Mouse (Mus musculus) urinary bladder, postnatal 36 days (tissue): ENCODE results near the gene Srgap2.
"Not testable (repeated sequence)": the region's sequence is repeated elsewhere in the genome, so short reads cannot be mapped to it uniquely, and the experiment has no call there.

Experiments
- DNase-seq, 2 experiments: peaks; one replicate each; pipeline ENCODE4 v3.0.0; 2022; ENCODE audit warnings: low spot score in 2 of 2, mixed read lengths in 1 of 2

The Srgap2 gene

DNA sequence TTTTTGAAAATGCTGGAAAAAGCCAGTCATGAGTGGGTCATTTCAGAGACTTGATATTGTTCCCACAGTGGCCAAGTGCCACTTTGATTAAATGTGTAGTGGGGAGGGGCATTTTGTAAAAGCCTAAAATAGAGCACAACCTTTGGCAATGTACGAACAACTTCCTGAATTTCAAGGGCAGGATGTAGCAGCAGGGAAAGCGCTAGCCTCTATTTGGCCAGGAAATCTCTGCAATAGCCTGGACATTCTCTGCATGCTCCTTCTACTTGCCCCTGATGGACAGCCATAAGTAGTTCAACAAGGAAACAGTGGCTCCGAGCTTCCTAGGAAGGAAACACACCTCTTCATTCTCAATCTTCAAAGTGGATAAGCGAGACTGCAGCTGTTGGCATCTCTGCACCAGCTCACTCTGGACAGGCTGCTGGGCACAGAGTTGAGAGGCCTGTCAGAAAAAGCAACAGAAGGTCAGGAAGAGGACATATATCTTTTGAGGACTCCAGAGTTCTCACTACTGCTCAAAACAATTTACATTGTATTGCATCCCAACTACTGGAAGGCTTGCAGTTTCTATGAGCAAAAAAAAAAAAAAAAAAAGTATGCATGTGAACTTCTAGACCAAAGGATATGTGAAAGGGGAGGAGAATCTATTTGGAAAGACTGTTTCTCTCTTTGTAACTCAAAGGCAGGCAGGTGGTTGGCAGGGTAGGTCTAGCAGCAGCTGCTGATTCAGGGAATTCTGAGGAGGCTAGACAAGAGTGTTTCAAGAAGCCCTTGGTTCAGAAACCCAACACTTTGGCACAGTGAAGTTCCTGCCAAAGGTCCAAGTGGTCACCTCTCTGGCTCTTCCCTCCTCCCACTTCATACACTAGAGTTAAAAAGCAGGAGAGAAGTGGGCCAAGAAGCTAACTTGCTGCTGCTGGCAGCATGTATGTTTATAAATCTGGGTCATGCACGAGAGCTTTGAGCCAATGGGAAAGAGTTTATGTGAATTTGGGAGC, 181.4 kb downstream of the Srgap2 start:
- no peak for DNase-seq

DNA sequence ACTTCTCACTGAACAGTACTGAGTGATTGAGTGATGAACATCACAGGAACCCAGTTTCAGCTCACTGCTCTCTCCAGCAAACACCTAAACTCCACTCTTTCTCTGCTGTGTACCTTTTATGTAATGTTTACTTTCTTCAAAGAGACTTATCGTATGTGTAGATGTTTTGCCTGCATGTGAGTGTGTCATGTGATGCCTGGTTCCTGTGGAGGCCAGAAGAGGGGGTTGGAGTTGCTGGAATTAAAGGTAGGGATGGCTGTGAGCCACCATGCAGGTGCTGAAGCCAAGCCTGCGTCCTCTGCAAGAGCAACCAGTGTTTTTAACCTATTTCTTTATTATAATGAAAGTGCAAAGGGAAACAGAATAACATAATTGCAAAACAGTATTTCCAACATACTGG, 182.5 kb downstream of the Srgap2 start:
- no peak for DNase-seq

DNA sequence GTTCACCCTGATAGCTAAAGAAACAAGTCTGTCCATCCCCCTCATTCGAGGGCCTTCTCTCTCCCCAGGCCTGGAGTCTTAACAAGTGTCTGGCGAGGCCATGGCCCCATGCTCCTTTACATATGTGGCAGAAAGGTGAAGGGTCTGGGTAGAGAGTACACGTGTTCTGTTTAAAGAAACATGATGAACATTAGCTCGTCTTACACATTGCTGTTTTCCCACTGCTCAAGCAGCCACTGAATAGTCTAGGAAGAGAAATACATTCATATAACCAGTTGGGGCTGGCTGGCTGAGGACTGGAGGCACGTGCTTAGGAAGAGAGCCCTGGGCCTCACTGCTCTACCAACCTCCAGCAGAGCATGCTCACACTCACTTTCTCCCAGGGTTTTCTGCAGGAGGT, 191.1 kb downstream of the Srgap2 start:
- no peak for DNase-seq

DNA sequence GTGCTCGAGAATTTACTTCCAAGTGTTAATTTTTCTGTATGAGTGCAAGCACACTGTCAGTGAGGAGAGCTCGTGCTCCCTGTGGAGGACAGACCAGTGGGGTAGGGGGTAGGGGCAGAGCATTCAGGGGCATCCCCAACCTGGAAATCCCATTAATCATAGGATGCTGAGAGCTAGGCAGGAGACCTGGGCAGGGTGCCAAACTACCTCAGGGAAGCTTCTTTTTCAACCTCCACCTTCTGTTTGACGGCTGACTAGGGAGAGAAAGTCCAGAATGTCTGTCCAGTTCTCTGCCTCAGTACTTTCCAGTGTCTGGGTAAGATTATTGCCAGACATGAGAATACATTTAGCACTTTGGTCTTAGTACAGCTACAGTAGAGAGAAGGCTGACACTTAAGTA, 191.5 kb downstream of the Srgap2 start:
- no peak for DNase-seq

DNA sequence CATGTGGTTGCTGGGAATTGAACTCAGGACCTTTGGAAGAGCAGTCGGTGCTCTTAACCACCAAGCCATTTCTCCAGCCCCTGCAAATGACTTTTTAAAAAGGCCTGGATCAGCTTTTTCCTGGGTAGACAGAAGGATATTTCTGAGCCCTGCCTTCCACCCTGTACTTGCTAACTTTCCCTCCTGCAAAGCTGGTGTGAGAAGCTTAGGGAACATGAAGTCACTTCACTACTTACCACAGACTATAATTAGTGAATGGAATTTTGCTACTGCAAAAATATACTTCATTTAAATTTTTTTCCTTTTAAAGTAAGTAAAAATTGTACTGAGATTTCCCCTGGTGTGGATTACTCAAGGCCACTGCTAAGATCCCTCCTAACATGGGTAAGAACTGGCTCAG, 196.0 kb downstream of the Srgap2 start:
- no peak for DNase-seq

DNA sequence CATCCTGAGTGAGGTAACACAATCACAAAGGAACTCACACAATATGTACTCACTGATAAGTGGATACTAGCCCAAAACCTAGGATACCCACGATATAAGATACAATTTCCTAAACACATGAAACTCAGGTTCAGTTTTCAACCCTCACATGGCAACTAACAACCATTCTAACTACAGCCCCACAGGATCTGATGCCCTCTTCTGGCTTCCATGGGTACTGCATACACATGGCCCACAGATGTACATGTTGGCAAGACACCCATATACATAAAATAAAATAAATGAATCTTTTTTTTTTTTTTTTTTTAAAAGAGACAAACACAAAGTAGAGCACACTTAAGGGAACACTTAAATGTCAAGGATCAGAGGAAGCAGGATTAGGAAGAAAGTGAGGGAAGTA, 198.1 kb downstream of the Srgap2 start:
- not testable (repeated sequence) for DNase-seq

DNA sequence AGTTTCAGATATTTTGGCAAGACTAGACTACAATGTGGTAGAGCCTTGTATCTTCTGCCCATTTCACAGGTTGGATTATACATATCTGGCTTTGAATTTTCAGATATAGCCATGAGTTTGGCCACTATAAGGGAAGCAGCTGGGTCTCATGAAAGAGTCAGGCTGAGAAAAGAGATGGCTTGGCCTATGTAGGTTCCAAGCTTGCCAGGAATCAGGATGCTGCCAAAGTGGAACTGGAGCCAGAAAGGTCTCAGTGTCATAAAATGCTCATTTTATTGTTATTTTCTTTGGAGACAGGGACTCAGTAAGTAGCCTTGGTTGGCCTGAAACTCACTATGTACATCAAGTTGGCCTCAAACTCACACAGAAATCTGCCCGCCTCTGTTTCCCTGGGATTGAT, 200.0 kb downstream of the Srgap2 start:
- no peak for DNase-seq

DNA sequence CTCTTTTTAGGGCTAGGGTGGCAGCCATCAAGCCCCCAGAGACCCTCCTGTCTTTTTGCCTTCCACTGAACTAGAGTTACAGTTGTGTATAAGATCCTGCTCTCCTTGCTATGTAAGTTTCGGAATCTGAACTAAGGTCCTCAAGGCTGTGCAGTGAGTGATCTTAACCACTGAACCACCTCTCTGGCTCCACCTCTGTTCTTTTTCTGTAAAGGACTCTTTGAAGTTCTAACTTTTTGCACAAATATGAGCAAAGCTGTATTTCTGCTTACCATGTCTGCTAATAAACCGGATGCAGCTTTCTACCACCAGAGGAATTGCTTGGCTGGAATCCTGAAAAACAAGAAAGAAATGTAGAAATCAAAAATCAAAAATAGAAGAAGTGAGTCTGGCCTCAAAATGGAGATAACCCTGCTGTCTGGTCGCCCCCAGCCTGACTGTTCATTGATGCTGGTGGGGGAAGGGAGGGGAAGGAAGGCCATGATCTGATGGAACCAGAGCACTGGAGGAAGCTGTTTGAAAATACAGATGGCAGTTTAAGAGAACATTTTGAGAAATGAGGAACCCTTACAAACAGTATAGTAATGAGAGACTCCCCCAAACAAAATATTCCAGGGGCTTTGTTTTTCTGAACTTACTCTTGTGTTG, 202.2 kb downstream of the Srgap2 start:
- no peak for DNase-seq

DNA sequence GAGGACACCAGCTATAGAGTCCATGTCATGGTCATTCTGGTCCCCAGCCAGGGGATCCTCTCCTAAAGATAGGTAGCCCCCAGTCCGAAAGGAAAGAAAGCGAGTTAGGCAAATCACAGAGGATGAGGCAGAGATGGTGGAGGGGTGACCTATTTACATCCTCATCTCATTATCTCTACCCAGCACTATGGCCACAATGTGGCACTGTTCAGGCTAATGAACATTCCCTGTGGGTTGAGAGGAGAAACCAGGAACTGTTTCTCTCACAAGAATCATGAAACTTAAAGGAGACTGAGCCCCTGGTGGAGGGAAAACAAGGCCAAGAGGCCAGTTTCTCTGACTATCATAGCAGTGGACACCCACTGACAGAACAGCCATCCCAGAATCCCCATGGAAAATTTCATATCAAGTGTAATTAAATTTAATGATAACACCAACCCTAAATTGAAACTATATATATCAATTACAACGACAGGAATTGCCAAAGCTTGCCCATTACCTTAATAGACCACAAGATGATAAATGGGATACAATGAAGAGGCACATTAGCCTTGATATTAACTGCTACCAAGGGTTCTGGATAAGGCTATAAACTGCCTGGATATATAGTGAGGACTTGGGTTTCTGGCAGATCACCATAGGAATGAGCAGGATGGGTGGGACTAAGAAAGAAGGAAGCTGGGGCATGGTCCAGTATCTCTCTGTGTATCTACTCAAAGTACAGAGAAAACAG, 207.4 kb downstream of the Srgap2 start:
- DNase-seq, result no peak

DNA sequence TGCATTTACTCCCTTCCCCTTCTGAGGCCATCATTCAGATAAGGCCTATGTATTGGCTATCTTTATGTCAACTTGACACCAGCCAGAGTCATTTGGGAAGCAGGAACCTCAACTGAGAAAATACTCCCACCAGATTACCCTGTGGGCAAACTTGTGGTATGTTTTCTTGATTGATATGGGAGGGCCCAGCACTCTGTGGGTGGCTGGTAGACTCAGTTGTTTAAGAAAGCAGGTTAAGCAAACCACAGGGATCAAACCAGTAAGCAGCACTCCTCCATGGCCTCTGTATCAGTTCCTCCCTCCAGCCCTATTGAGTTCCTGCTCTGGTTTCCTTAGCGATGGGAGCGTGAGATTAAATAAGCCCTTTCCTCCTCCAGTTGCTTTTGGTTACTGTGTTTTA, 208.8 kb downstream of the Srgap2 start:
- no peak for DNase-seq

DNA sequence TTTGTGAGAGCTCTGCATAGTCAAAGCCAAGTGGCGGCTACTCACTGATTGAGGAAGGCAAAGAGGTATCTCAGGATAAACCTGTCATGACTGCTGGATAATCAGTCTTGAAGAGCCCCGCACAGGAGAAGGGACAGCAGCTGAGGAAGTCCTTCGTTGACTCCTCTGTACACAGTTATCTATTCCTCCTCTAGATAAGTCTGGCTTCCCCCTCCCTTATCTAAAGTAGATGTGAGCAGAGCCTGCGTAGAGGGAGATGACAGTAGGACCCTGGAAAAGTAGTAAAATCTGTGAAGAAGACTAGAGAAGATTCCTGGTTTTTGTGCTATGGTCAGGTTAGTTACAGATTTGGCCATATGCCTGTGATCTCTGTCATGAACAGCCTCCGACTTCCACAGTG, 209.5 kb downstream of the Srgap2 start:
- no peak for DNase-seq

DNA sequence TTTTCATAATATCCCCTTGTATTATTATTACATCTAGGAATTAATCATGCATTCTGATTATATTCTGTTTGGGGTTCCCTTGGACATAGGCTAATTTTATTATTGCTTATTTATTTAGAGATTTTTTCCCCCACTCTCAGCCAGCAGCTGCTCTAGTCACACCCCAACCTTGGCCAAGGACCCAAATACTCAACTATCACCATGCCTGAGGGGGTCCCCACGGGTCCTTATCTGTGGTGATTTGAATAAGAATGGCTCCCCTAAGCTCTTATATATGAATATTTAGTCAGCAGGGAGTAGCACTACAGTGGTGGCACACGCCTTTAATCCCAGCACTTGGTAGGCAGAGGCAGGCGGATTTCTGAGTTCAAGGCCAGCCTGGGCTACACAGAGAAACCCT, 215.9 kb downstream of the Srgap2 start:
- no peak for DNase-seq

DNA sequence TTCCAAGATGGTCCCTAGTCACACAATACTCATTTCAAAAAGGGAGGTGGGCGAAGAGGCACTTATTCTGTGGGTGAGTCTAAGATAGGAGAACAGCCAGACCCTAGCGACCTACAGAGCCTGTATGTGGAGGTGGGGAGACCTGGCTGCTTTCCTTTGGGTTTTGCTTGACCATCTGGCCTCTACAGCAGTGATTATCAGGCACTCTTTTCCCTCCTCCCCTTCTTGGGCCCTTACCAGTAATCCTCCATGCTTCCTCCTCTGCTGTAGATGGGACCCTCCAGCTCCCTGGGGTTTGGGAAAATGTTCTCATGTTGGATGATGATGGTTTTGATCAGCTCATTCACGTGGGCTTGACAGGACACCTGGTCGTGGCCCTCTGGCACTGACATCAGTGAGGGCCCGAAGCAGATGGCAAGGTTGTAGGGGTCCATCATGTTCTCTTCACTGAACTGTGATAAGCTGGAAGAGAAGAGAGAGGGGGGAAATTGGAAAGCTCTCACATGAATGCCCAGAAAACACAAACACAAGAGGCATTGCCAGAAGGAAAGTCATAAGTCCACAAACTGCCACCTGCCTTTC, 216.8 kb downstream of the Srgap2 start:
- no peak for DNase-seq

DNA sequence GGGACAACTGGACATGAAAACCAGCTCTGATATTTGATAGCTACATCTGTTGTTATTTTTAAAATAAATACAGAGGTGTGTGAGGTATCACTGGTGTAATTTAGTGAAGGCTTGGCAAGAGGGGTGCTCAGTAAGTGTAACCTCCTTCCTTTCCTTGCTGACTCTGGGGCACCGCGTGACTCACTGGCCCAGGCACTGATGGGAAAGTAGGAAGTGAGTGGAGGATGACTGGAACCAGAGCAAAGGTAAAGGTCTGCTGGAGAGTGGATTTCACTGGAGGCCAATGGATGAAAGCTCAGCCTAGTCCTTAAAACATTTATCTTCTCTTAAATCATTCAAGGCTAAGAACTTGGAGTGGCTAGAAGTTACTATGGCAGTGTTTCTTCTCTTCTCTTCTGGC, 226.4 kb downstream of the Srgap2 start:
- no peak for DNase-seq

DNA sequence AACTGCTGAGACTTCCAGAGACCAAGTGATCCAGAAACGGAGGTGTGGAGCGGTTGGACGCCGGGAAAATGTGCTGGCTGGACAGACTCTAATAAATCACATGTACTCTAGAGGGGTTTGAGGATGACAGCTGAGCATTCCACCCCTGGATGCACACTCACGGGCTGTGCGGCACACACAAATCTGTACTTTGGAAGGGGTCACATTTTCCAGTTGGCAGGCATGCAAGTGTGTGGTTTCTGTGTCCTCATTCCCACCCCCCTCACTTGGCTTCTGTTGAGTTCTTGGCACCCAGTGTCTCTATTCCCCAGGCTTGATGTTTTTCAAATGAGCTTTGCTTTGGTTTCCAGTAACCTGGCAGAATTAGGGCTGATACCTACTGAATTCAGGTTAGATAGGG, 227.4 kb downstream of the Srgap2 start:
- no peak for DNase-seq

DNA sequence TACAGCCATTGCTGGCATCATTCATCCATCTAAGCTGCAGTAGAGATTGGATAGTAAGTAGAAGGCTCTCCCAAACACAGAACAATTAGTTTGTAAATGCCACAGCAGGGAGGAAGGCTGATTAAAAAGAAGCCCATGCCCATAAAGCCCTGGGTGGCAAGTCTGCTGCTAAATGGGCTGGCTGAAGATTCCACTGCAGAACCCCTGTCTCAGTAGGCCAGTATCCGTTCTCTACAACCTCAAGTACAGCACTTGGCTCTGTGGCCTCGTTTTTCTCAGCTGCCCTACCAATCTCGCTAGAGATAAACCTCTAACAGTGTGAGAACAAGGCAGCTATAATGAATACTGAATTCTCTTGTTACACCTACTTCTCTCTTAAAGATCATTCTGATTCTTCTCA, 227.9 kb downstream of the Srgap2 start:
- no peak for DNase-seq

DNA sequence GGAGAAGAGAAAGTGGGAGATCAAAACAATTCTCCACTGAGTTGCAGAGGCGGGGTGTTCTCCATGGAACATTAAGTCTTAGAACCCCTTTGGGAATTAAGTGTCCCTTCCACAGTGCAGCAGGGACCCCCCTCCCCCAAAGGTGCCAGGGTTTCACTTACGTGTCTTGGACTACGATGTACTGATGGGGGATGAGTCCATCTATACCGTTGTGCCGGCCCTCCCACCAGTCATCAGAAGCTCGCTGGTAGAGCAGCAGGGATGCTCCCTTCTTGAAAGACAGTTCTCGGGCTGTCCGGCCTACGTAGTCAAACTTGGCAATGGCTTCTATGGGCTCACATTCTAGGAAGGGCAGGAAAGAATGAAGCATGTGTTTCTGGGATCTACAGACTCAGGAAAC, 229.0 kb downstream of the Srgap2 start:
- no peak for DNase-seq

DNA sequence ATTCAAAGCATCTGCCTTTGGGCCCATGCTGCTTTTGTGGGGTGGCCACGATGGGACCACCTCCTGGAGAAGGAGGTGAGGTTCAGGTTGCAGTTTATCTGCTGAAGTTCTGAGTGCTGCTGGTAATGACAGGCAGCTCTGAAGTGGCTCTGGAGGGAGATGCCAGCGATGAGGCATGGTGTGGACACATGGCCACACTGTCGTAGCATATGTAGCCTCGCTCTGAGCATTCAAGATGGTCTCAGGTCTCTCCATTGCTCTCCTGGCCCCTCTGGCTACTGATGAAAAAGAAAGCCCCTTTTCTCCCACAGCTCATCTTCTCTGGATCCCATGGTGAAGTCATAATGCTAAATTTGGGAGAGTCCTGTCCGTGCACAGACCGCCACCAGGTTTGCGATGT, 230.4 kb downstream of the Srgap2 start:
- DNase-seq, result no peak

DNA sequence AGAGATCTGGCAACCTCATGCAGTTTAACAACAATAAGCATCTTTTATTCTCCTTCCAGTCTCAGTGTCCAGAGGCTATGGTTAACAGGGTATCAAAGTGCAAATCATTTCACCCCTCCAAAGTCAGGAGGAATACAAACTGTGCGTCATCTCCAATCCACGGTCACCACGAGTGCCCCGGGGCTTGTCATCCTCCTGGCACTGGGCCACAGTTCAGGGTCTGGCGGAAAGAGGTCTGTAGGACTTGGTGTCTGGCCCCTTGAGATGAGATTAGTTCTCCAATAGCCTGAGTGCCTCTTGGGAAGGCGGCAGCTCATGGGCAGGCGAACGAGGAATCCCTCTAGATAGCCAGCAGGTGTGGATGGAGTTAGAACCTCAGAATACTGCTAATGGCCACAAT, 232.0 kb downstream of the Srgap2 start:
- no peak for DNase-seq

DNA sequence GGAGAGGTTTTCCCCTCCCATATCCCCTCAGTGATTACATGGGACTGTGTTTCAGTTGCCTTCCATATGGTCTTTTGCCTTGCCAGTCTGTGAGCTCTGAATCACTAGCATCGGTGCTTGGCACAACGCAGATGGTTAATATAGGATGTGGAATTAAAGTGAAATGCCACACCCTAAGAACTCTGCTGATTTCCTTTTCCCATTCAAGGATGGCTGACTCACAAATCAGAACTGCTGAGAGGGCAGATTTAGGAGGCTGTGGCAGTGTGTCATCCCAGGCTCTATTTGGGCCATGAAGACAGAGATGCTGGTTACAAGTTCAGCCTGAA, 233.3 kb downstream of the Srgap2 start:
- DNase-seq, result no peak

DNA sequence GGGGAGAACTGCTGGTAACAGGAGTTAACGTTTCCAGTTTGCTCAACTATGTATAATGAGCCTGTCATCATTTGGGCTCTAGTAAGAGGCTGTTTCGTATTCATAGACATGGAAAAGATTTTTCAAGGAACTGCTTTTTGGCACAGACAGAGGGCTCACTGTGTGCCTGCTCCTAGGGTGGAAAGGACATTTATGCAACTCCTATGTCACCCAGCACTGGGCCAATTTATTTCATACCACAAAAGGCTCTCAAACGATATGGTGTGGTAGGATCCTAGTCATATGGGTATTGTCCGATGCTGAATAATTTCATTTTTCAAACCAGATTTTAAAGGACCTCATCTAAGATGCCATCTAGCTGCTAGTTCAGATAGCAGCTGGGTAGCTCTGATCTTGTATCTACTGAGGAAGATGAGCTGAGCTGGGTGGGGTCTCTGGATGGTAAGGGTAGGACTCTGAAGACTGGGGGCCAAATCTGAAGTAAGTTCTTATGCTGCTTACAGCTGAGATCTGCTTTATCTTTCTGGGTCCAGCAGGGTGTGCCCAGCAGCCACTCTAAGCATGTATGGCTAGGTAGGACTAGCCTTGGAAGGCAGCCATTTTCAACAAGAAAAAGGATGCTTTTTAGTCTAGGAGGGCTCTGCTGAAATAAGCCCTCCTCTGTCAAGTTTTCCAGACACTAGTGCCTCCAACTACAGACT, 233.8 kb downstream of the Srgap2 start:
- no peak for DNase-seq

DNA sequence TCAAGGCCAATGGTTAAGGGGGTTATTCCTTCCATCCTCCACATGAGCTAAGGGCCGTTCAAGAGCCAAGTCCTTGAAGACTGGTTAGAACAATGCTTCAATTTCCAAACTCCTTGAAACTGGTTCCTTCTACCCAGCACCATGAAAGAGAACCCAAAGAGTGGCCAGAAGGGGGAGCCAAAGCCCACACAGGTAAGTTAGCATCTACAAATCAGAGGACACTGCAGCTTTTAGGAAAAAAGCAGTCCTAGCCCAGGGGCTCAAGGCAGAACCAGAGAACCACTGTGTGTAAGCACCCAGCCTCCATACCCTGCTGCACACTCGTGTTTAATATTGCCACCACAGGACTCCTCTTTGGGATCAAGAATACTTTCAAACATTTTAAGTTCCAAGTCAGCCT, 236.5 kb downstream of the Srgap2 start:
- DNase-seq, result peak in 1 of 2 experiments; percentile 64
